8 mouse cellular contexts compared by ENCODE assay signal in the genomic region with DNA sequence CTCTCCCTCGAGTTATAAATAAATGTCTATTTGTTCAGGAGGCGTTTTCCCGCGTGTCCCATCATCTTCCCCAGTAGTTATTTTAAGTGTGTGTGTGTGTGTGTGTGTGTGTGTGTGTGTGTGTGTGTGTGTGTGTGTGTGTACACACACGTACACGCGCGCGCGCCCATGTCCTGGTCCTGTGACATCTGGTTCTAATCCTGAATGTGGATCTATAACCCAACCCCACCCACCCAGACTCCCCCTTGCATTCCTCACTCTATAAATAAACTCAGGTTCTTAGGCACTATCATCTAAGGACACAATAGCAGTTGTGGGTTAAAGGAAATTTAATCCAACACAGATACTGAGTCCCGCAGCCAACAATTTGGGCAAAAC. TPM values are rescaled to one million over a fixed set of nuclear protein-coding genes. Genes with fewer than 3 reads are reported as not detected.
A peak's percentile ranks its signal among the peaks of the same experiment; 100 is the strongest.
DNase-seq lines count a peak whose midpoint lies in the region; ATAC-seq lines count a peak whose summit lies in the region.

No protein-coding gene starts in this region.

- no peaks in the 10 kb centered on the region for H3K9me3 ChIP-seq in heart, embryonic 15.5 days (replicated peaks)
- H3K9me3 ChIP-seq in embryonic facial prominence, embryonic 11.5 days (replicated peaks; ENCODE audit: control insufficient read depth, low read length), result no peaks in the 10 kb centered on the region
- H3K9me3 ChIP-seq in intestine, embryonic 14.5 days (ENCODE audit: control insufficient read depth, low read length), result no peaks in the 10 kb centered on the region
- H3K9me3 ChIP-seq in midbrain, embryonic 15.5 days, result no peaks in the 10 kb centered on the region

- intact Hi-C loops in heart, postnatal 14 days (cut with DNase I), result no loop called here

- WGBS in heart, embryonic 15.5 days, result 13% methylated on average over 11 of the region's 11 CpGs
- whole genome bisulfite sequencing in embryonic facial prominence, embryonic 11.5 days, result 8% methylated on average over 11 of the region's 11 CpGs
- WGBS in intestine, embryonic 14.5 days, result 20% methylated on average over 11 of the region's 11 CpGs
- 51% methylated on average over 11 of the region's 11 CpGs for WGBS in midbrain, embryonic 15.5 days

- peak overlapping the region; percentile 25; the same call in 1 of the 2 replicates for H3K27ac ChIP-seq in heart, embryonic 15.5 days
- H3K27ac ChIP-seq in embryonic facial prominence, embryonic 11.5 days (replicated peaks; ENCODE audit: low read depth, low read length), result peak overlapping the region; percentile 65; the same call in 1 of the 2 replicates
- H3K27ac ChIP-seq in intestine, embryonic 14.5 days (ENCODE audit: low read depth), result no peak overlapping the region
- H3K27ac ChIP-seq in midbrain, embryonic 15.5 days, result no peak overlapping the region

- peak overlapping the region; percentile 99 for H3K4me2 ChIP-seq in heart, embryonic 15.5 days
- H3K4me2 ChIP-seq in embryonic facial prominence, embryonic 11.5 days (ENCODE audit: low read depth, low read length), result peak overlapping the region; percentile 70
- peak overlapping the region; percentile 90 for H3K4me2 ChIP-seq in intestine, embryonic 14.5 days (ENCODE audit: low read length)
- peak overlapping the region; percentile 96 for H3K4me2 ChIP-seq in midbrain, embryonic 15.5 days

- H3K36me3 ChIP-seq in heart, embryonic 15.5 days, result no peaks in the 10 kb centered on the region
- no peaks in the 10 kb centered on the region for H3K36me3 ChIP-seq in embryonic facial prominence, embryonic 11.5 days (replicated peaks; ENCODE audit: control insufficient read depth, insufficient read depth, low read depth, low read length)
- no peaks in the 10 kb centered on the region for H3K36me3 ChIP-seq in intestine, embryonic 14.5 days (ENCODE audit: control insufficient read depth, insufficient read depth, low read length)
- H3K36me3 ChIP-seq in midbrain, embryonic 15.5 days (replicated peaks), result no peaks in the 10 kb centered on the region

- H3K9ac ChIP-seq in heart, embryonic 15.5 days, result no peak overlapping the region
- peak overlapping the region; percentile 61 for H3K9ac ChIP-seq in embryonic facial prominence, embryonic 11.5 days (replicated peaks; ENCODE audit: low read length)
- H3K9ac ChIP-seq in intestine, embryonic 14.5 days (ENCODE audit: low read length), result peak overlapping the region; percentile 53; the same call in 1 of the 2 replicates
- no peak overlapping the region for H3K9ac ChIP-seq in midbrain, embryonic 15.5 days

- no peak for DNase-seq in heart, postnatal 14 days
- peak; percentile 70 for DNase-seq in embryonic facial prominence, embryonic 11.5 days (ENCODE audit: low spot score)
- no peak for DNase-seq in intestine, embryonic 14.5 days (ENCODE audit: low spot score)
- DNase-seq in left cerebral cortex, adult 18-20 months (ENCODE audit: low spot score in 2 of 2), result no peak
- no peak for DNase-seq in urinary bladder, adult 2 months (ENCODE audit: low spot score)
- DNase-seq in adrenal gland, postnatal 4 days (ENCODE audit: low spot score in 2 of 2), result no peak

- peak overlapping the region; percentile 66 for H3K4me3 ChIP-seq in heart, embryonic 15.5 days
- peak overlapping the region; percentile 48 for H3K4me3 ChIP-seq in embryonic facial prominence, embryonic 11.5 days (ENCODE audit: low read depth, low read length)
- peak overlapping the region; percentile 52 for H3K4me3 ChIP-seq in intestine, embryonic 14.5 days (ENCODE audit: low read depth, low read length)
- peak overlapping the region; percentile 58 for H3K4me3 ChIP-seq in midbrain, embryonic 15.5 days

- H3K27me3 ChIP-seq in heart, embryonic 15.5 days, result no peaks in the 10 kb centered on the region
- no peaks in the 10 kb centered on the region for H3K27me3 ChIP-seq in embryonic facial prominence, embryonic 11.5 days (ENCODE audit: control insufficient read depth, insufficient read depth, low read length)
- H3K27me3 ChIP-seq in intestine, embryonic 14.5 days (replicated peaks; ENCODE audit: control insufficient read depth, insufficient read depth, low read length), result no peaks in the 10 kb centered on the region
- H3K27me3 ChIP-seq in midbrain, embryonic 15.5 days (replicated peaks), result no peaks in the 10 kb centered on the region

- no peak for ATAC-seq in heart, embryonic 15.5 days (replicated peaks; ENCODE audit: insufficient number of reproducible peaks, insufficient read depth, low FRiP score, low read depth)
- ATAC-seq in embryonic facial prominence, embryonic 11.5 days (replicated peaks; ENCODE audit: insufficient number of reproducible peaks, low FRiP score, low TSS enrichment, low read depth), result peak; percentile 45
- no peak for ATAC-seq in intestine, embryonic 14.5 days (replicated peaks; ENCODE audit: low FRiP score, low TSS enrichment, low read depth)
- ATAC-seq in midbrain, embryonic 15.5 days (replicated peaks), result no peak; the same call in 1 of the 2 replicates

- H3K4me1 ChIP-seq in heart, embryonic 15.5 days (replicated peaks), result peaks cover 12% of the 10 kb centered on the region
- no peaks in the 10 kb centered on the region for H3K4me1 ChIP-seq in embryonic facial prominence, embryonic 11.5 days (ENCODE audit: control insufficient read depth, insufficient read depth, low read length)
- peaks cover 9% of the 10 kb centered on the region; the same call in 1 of the 2 replicates for H3K4me1 ChIP-seq in intestine, embryonic 14.5 days (replicated peaks; ENCODE audit: control insufficient read depth, insufficient read depth, low read length)
- peaks cover 7% of the 10 kb centered on the region for H3K4me1 ChIP-seq in midbrain, embryonic 15.5 days

RNA-seq across cellular contexts. Expression of a gene that starts 0.3 kb away (rescaled TPM):
- 4.4 and 4.7 TPM in 2 replicates for polyA plus RNA-seq in heart, embryonic 15.5 days (2015; fragmentation: Nextera tagmentation; extraction: Ambion mirVana)
- total RNA-seq in heart, postnatal 14 days (2021), result under 1 TPM; 0.44 to 0.45 TPM
- 9.5 and 11.8 TPM in 2 replicates for polyA plus RNA-seq in embryonic facial prominence, embryonic 11.5 days (2014; fragmentation: Nextera tagmentation; extraction: Ambion mirVana)
- polyA plus RNA-seq in intestine, embryonic 14.5 days (2014; fragmentation: Nextera tagmentation; extraction: Ambion mirVana), result 4.5 and 6.3 TPM in 2 replicates
- 0.56 and 0.62 TPM in 2 replicates for polyA plus RNA-seq in midbrain, embryonic 15.5 days (2015; fragmentation: Nextera tagmentation; extraction: Ambion mirVana)
- total RNA-seq in left cerebral cortex, adult 18-20 months (2021), result 10 to 100 TPM; 18.6 to 20.5 TPM
- 1.1 and 1.2 TPM in 2 replicates for polyA plus RNA-seq in urinary bladder, adult 2 months (2012; rRNA removed)
- total RNA-seq in adrenal gland, postnatal 4 days (2021), result 1 to 10 TPM; 3.9 to 6.6 TPM

Comparison
In these comparisons a context has a peak if more than half of its experiments do, and no peak if none do; other contexts are left out.
1. H3K27ac ChIP-seq: peak in heart, embryonic 15.5 days (single experiment) and embryonic facial prominence, embryonic 11.5 days (single experiment); none in intestine, embryonic 14.5 days (single experiment) and midbrain, embryonic 15.5 days (single experiment).
2. H3K9ac ChIP-seq: peak in embryonic facial prominence, embryonic 11.5 days (single experiment) and intestine, embryonic 14.5 days (single experiment); none in heart, embryonic 15.5 days (single experiment) and midbrain, embryonic 15.5 days (single experiment).
3. Peak in every context shown above with its lines, with median percentiles within 50 percentile points of each other: H3K4me2 ChIP-seq and H3K4me3 ChIP-seq.